Mouse (Mus musculus) cerebellum, adult 2 months (tissue): ENCODE measurements around the gene Rsrc1.

ENCODE experiments used
- CTCF ChIP-seq: fragments of 200-500 bp; IDR thresholded peaks from 2 replicates; pipeline ENCODE4 v1.5.1; 2011; ENCODE audit warnings: low read depth, mild to moderate bottlenecking, control low read depth, low read length, moderate library complexity, borderline replicate concordance; ENCODE audit not compliant: insufficient read depth
- POLR2A ChIP-seq: fragments of 200-500 bp; IDR thresholded peaks from 2 replicates; pipeline ENCODE4 v1.6.1; 2011; ENCODE audit warnings: low read length, control low read depth, borderline replicate concordance; ENCODE audit not compliant: insufficient read depth

DNA sequence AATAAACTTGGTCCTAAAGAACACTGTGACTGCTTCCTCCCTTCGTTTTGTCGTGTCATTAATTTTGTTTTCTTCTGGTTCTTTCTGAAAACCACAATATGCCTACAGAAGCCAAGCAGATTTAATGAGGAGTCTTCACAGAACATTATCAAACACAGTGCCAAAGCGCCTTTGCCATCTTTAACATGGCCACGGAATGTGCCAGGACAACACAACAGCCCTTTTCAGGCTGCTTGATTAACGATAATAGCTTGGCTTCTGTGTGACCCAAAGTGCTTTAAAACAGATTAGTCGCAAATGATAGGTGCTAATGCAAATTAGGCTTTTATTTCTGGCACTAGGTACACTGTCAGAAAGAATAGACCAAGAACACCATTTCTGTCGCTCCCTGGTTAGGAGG lies 377.2 kb downstream of the Rsrc1 start:
- no peak for TF ChIP-seq CTCF
- TF ChIP-seq POLR2A = no peak
